Mouse (Mus musculus) liver, adult 2 months (tissue): ENCODE data around the gene 2300003K06Rik.

Experiments
- CTCF ChIP-seq: fragments of 200-500 bp; IDR thresholded peaks from 2 replicates; pipeline ENCODE4 v1.5.1; 2011; ENCODE audit warnings: low read depth, low read length, control low read depth
- POLR2A ChIP-seq: fragments of 200-500 bp; IDR thresholded peaks from 2 replicates; pipeline ENCODE4 v1.6.1; 2011; ENCODE audit warnings: low read length, control low read depth; ENCODE audit not compliant: insufficient read depth; ENCODE audit errors: extremely low read depth

DNA sequence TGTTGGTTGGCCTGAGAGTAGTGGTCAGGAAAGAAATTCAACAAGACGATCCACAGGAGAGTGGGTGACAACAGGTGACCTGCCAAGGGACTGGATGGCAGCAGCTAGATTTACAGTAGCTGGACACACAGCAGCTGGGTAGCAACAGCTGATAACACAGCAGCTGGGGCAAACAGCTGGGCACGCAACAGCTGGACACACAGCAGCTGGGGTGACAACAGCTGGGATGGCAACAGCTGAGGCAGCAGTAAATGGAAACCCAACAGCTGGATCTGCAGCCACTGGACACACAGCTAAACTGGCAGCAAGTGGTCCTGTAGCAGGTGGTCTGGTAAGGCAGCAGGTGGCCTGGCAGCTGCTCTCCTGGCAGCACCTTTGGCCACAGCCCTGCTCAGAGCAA is 8.9 kb upstream of the 2300003K06Rik start:
- no peak for TF ChIP-seq CTCF
- no peak for TF ChIP-seq POLR2A
